Mouse (Mus musculus): ENCODE results near the gene Pi16. TPM values are rescaled to one million over a fixed set of nuclear protein-coding genes. Genes with fewer than 3 reads are reported as not detected.
A peak's percentile ranks its signal among the peaks of the same experiment; 100 is the strongest.

The Pi16 gene
- polyA plus RNA-seq, 2 experiments: 0.39 to 0.97 TPM

- DNase-seq (ENCODE audit: low read depth in 3 of 3, low spot score in 3 of 3) (no peak), ATAC-seq (ENCODE audit: insufficient read depth) (no peak)
- no peak overlapping the region for H3K4me2 ChIP-seq (ENCODE audit: low read depth)
- H3K36me3 ChIP-seq (replicated peaks; ENCODE audit: control insufficient read depth, insufficient read depth, low read depth): no peaks in the 10 kb centered on the region
- no peak overlapping the region for H3K27ac ChIP-seq
- H3K9me3 ChIP-seq (ENCODE audit: control insufficient read depth, low read length): peaks cover 2% of the 10 kb centered on the region; the same call in 1 of the 2 replicates
- WGBS (ENCODE audit: insufficient replicate concordance): 45% methylated on average over 9 of the region's 9 CpGs
- H3K27me3 ChIP-seq (ENCODE audit: control insufficient read depth, insufficient read depth, low read length): no peaks in the 10 kb centered on the region; the same call in 1 of the 2 replicates
- no peak overlapping the region for H3K9ac ChIP-seq (replicated peaks)
- no peak for TF ChIP-seq CTCF (IDR thresholded peaks at IDR 0.05; ENCODE audit: low read depth)
- TF ChIP-seq EP300 (IDR thresholded peaks at IDR 0.05; ENCODE audit: low read depth): no peak
- H3K4me3 ChIP-seq (ENCODE audit: insufficient read depth in 1 of 2, low read depth in 2 of 2, low read length in 2 of 2): no peak overlapping the region
- peaks cover 0 to 3% of the 10 kb centered on the region in 2 experiments; a peak in 2 of 4 replicates for H3K4me1 ChIP-seq (replicated peaks; ENCODE audit: control insufficient read depth in 2 of 2, insufficient read depth in 2 of 2, low read length in 1 of 2)
Observed at GRCm38 (mm10) chr17:29315672-29316465, 1.6 kb upstream of the Pi16 start.

GRCm38 (mm10) chr17:29316891-29317290 lies 589 bp upstream of the Pi16 start:
- Histone ChIP-seq H3K4me3 (ENCODE audit: insufficient read depth in 1 of 2, low read depth in 2 of 2, low read length in 2 of 2) (no peak overlapping the region), H3K27ac (no peak overlapping the region), H3K9ac (replicated peaks) (no peak overlapping the region), H3K4me2 (ENCODE audit: low read depth) (no peak overlapping the region), H3K9me3 (ENCODE audit: control insufficient read depth, low read length) (peaks cover 2% of the 10 kb centered on the region; the same call in 1 of the 2 replicates), H3K4me1 (replicated peaks; ENCODE audit: control insufficient read depth in 2 of 2, insufficient read depth in 2 of 2, low read length in 1 of 2) (peaks cover 0 to 3% of the 10 kb centered on the region in 2 experiments; a peak in 2 of 4 replicates), H3K36me3 (replicated peaks; ENCODE audit: control insufficient read depth, insufficient read depth, low read depth) (no peaks in the 10 kb centered on the region), H3K27me3 (ENCODE audit: control insufficient read depth, insufficient read depth, low read length) (peaks cover 5% of the 10 kb centered on the region)
- no peak for ATAC-seq (ENCODE audit: insufficient read depth)
- WGBS (ENCODE audit: insufficient replicate concordance): 50% methylated on average over 3 of the region's 3 CpGs
- DNase-seq (ENCODE audit: low read depth in 3 of 3, low spot score in 3 of 3): no peak
- TF ChIP-seq EP300 (IDR thresholded peaks at IDR 0.05; ENCODE audit: low read depth): no peak
- TF ChIP-seq CTCF (IDR thresholded peaks at IDR 0.05; ENCODE audit: low read depth): no peak

GRCm38 (mm10) chr17:29318731-29319250 lies 1.3 kb downstream of the Pi16 start:
- Histone ChIP-seq H3K27ac (no peak overlapping the region), H3K9ac (replicated peaks) (no peak overlapping the region)

GRCm38 (mm10) chr17:29319476-29319875 lies 2.0 kb downstream of the Pi16 start:
- H3K4me1 ChIP-seq (replicated peaks; ENCODE audit: control insufficient read depth in 2 of 2, insufficient read depth in 2 of 2, low read length in 1 of 2): peaks cover 0 to 6% of the 10 kb centered on the region in 2 experiments; a peak in 2 of 4 replicates
- ATAC-seq (ENCODE audit: insufficient read depth) (no peak), DNase-seq (ENCODE audit: low read depth in 3 of 3, low spot score in 3 of 3) (no peak)
- no peak overlapping the region for H3K4me3 ChIP-seq (ENCODE audit: insufficient read depth in 1 of 2, low read depth in 2 of 2, low read length in 2 of 2)
- TF ChIP-seq CTCF (IDR thresholded peaks at IDR 0.05; ENCODE audit: low read depth) (no peak), EP300 (IDR thresholded peaks at IDR 0.05; ENCODE audit: low read depth) (no peak)
- H3K4me2 ChIP-seq (ENCODE audit: low read depth): no peak overlapping the region
- no peaks in the 10 kb centered on the region for H3K36me3 ChIP-seq (replicated peaks; ENCODE audit: control insufficient read depth, insufficient read depth, low read depth)
- H3K27ac ChIP-seq: no peak overlapping the region
- H3K27me3 ChIP-seq (ENCODE audit: control insufficient read depth, insufficient read depth, low read length): peaks cover 9% of the 10 kb centered on the region
- WGBS (ENCODE audit: insufficient replicate concordance): 55% methylated on average over 7 of the region's 7 CpGs
- H3K9me3 ChIP-seq (ENCODE audit: control insufficient read depth, low read length): no peaks in the 10 kb centered on the region
- H3K9ac ChIP-seq (replicated peaks): no peak overlapping the region

More at GRCm38 (mm10) chr17:29318731-29319250, 1.3 kb downstream of the Pi16 start:
- H3K36me3 ChIP-seq (replicated peaks; ENCODE audit: control insufficient read depth, insufficient read depth, low read depth): no peaks in the 10 kb centered on the region
- DNase-seq (ENCODE audit: low read depth in 3 of 3, low spot score in 3 of 3): peak in 1 of 3 experiments; percentile 20
- H3K9me3 ChIP-seq (ENCODE audit: control insufficient read depth, low read length): no peaks in the 10 kb centered on the region
- TF ChIP-seq EP300 (IDR thresholded peaks at IDR 0.05; ENCODE audit: low read depth) (no peak), CTCF (IDR thresholded peaks at IDR 0.05; ENCODE audit: low read depth) (no peak)
- no peak overlapping the region for H3K4me3 ChIP-seq (ENCODE audit: insufficient read depth in 1 of 2, low read depth in 2 of 2, low read length in 2 of 2)
- H3K4me1 ChIP-seq (replicated peaks; ENCODE audit: control insufficient read depth in 2 of 2, insufficient read depth in 2 of 2, low read length in 1 of 2): peaks cover 0 to 6% of the 10 kb centered on the region in 2 experiments; a peak in 2 of 4 replicates
- peaks cover 9% of the 10 kb centered on the region for H3K27me3 ChIP-seq (ENCODE audit: control insufficient read depth, insufficient read depth, low read length)
- WGBS (ENCODE audit: insufficient replicate concordance): 27% methylated on average over 6 of the region's 6 CpGs
- ATAC-seq (ENCODE audit: insufficient read depth): no peak
- H3K4me2 ChIP-seq (ENCODE audit: low read depth): no peak overlapping the region
